Mouse (Mus musculus) natural killer cell, adult 2 months (primary cell): ENCODE measurements around the gene Shox2.

ENCODE experiments used
- DNase-seq, 2 experiments: peaks; one replicate each; pipeline ENCODE4 v3.0.0; 2022; ENCODE audit warnings: low spot score in 2 of 2

Gene Shox2

DNA sequence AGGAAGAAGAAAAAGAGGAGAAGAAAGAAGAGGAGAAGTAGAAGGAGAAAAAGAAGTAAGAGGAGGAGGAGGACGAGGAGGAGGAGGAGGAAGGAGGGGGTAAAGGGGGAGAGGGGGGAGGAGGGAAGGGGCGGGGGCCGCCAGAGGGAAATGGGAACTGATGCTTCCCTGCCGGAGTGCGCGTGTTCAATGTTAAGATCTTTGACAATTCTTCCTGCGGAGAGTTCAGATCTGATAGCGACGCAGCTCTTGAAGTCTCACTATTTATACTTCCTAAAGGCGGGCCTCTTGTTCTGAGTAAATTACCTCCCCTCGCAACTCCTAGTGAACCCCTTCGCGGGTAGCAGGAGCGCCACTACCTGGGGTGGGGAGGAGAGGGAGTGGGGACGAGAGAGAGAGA, at the start of gene Shox2:
Gene Shox2 (minus strand): TSS at position 66 of the 400 bp plus-strand sequence.
- DNase-seq, result no peak

DNA sequence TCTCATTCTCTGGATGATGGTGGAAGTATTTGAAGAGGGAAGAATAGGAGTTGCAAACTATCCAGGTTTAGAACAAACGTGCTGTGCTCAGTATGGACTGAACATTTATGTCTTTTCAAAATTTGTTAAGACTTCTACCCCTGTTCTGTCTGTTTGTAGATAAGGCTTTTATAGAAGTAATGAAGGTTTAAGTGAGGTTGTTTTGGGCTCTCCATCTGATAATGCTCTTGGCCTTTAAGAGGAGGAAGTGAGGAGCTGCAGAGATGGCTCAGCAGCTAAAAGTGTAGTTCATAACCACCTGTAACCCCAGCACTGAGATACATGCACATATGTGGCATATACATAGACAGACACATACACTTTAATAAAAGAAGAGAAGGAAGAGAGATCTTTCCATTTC, 15.2 kb upstream of the Shox2 start:
- DNase-seq, result no peak

DNA sequence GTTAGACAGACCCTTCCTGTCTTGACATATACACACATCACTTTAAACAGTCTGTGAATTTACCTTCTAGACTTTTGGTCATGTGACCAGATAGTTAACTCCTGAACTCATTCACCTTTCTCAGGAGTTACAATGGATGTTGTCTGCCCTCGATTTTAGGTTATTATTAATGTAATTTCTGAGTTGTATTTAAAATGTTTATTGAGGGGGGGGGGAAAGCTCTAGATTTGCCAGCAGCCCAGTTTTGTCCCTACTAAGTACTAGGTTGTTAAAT, 4.7 kb upstream of the Shox2 start:
- DNase-seq, result no peak

GRCm38 (mm10) chr3:66985539-66986286, 4.1 kb upstream of the Shox2 start:
- DNase-seq, result peak; percentile 63 to 65

DNA sequence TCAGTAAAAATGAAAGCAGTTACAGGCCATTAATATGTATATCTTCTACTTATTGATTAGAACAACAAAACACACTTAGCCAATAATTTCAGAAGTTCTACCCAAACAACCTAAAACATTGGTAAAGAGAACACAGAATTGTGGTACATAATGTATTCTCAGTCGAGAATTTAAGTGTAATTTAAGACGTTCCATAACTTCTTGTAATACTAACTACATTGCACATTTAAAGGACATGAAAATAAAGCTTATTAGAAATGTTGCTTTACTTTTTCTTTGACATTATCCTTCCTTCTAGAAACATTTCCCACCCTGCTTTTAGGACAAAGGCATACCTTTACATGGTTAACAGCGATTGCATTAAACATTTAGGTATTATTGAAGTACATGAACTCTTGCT, 1.9 kb upstream of the Shox2 start:
- DNase-seq, result no peak

GRCm38 (mm10) chr3:66982181-66982911, 775 bp upstream of the Shox2 start:
- DNase-seq, result peak in 1 of 2 experiments; percentile 53

GRCm38 (mm10) chr3:66981101-66981661, 390 bp downstream of the Shox2 start, which contains the start of gene Rsrc1:
TSS of gene Rsrc1 (plus strand) at chr3:66981390.
- DNase-seq, result no peak

GRCm38 (mm10) chr3:66980111-66980975, 1.2 kb downstream of the Shox2 start:
- DNase-seq, result no peak

GRCm38 (mm10) chr3:66979491-66979890, 2.1 kb downstream of the Shox2 start:
- no peak for DNase-seq

DNA sequence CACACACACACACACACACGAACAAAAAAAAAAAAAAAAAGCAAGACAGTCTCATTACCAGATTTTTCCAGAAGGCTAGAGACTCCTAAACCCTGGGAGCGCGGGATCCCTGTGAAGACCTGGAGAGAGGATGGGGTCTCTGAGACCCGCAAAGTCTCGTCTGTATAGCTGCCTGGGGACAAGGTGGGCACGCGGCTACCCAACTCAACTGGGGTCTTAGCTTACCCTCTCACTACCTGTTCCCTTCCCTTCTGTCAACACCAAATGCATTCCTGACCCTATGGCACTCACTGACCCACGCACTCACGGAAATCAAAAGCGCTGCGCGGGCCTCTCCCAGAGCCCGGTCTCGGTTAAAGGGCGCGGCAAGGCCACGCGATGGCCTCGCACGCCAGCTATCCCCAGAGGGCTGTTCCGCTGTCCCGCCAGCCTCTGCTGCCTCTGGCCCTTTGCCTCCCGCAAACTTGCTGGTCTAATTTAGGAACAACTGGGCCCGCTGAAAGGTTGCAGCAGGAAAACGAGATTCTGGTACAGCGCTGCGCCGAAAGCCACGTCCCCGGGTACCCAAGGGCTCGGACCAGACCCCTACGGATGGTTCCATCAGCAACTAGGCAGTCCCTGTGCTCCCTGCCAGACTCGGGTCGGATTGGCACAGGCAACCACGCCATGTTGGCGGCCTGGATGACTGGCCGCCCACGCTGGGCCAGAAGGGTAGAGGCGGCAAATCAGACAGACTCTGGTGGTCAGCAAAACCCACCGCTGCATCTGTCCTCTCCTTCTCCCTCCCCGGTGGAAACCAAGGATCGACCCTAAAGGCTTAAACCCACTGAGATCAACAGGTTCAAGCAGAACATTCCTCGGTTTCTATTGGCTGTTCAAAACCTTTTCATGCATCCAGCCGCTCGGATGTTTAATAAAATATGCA, 2.9 kb downstream of the Shox2 start:
- DNase-seq, result no peak

DNA sequence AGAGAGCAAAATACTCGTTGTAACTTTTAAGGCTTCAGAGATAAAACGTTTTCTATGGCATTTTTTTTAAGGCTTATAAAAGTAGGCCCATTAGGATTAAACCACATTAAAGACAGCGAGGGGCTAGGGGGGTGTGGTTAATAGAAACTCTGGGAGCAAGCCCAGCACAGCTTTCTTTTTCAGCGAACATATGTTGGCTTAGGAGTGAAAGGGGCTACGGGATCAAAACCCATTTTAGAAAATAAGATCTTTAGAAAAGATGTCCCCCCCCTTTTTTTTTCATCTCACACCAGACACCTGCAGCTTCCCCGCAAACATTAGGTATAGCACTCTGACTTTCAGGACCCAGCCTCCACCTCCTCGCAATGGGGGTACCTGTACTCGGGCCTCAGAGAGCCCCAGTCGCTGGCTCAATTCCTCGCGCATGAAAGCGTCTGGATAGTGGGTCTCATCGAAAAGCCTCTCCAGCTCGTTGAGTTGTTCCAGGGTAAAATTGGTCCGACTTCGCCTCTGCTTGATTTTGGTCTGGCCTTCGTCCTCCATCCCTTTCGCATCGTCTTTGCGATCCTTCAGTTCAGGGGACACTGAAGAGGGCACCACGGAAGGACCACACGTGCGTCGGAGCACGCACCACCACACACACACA, 3.6 kb downstream of the Shox2 start:
- DNase-seq, result no peak

DNA sequence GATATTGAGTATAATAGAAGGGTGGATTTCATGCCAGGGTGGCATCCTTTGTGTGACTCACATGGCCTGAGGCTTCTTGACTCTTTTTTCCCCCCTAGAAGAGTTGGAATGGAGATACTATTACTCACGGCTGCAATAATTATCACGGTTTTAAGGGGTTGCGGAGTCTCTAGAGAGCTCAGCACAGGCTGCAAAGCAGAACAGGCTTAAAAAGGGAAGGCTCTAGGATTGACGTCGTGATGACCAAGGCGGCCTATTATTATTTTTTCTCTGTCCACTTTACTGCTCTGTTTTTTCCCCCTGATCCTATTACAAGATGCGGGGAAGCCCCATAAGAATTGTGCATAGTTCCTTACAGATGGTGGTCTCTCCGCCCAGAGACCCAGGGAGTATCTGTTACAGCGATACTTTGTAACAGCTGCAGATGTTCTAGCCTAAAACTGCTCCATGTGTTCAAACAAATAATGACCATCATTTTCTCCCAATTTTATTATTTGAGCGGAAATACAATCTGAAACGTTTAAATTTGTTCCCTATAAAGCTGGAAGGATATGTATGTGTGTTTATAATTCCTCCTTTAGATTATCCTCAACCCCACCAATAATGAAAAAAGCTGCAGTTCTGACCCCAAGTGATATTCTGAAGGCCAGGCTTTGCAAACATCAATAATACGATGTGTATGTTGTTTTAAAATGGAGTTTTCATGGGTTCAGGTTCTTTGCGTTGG, 4.5 kb downstream of the Shox2 start:
- no peak for DNase-seq

GRCm38 (mm10) chr3:66974501-66974900, 7.1 kb downstream of the Shox2 start:
- no peak for DNase-seq

DNA sequence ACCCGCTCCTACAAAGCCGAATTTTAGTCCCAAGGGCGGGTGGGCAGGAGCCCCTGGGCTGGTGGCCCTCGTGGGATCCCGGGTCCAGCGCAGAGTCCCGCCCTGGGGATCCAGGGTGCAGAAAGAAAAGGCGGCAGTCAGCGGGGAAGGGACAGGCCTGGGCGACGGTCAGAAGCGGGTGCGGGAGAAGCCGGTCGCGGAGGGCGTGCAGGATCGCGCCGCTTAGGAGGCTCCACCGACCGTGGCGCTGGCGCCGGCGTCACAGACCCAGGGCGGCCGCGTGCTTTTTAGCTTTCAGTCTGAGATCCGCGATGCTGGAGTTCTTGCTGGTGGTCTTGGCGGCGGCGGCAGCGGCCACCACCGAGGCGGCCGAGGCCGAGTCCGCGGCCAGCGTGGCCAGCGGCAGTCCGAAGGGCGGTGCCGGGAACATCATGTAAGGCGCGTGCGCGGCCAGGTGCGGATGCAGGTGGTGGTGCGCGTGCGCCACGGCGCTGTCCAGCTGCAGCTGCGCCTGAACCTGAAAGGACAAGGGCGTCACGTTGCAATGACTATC, 8.1 kb downstream of the Shox2 start:
- peak in 1 of 2 experiments; percentile 55 for DNase-seq

DNA sequence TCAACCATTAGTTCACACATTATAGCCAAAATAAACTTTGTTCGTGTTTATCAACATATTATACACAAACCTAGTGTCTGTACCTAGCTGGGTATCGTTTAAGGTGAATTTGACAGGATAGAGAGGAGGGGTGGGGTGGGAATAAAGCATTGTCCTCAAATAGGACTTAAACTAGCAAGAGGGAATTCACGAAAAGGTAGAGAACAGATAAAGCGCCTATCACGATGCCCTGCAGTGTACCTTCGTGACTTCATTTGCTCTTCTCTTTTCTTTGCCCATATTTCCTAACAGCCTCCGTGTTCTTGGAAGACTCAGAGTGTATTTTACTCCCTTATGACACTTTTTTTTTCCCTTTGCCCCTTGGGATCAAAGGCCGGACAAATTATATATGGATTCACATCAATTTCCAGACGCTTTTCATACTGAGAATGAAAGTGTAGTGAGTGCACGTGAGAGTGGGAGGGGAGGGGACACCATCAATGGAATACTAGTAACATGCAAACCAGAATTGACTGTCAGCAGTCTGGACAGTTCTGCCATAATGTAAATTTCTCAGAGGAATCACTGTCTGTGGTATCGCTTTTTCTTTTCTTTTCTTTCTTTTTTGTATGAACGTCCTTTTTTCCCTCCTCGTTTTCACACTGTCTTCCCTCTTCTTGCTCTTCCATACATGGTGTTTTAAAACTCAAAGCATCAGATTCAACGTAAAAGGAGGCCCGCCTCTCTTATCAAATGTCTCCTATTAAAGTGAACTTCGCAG, 9.2 kb downstream of the Shox2 start:
- no peak for DNase-seq

DNA sequence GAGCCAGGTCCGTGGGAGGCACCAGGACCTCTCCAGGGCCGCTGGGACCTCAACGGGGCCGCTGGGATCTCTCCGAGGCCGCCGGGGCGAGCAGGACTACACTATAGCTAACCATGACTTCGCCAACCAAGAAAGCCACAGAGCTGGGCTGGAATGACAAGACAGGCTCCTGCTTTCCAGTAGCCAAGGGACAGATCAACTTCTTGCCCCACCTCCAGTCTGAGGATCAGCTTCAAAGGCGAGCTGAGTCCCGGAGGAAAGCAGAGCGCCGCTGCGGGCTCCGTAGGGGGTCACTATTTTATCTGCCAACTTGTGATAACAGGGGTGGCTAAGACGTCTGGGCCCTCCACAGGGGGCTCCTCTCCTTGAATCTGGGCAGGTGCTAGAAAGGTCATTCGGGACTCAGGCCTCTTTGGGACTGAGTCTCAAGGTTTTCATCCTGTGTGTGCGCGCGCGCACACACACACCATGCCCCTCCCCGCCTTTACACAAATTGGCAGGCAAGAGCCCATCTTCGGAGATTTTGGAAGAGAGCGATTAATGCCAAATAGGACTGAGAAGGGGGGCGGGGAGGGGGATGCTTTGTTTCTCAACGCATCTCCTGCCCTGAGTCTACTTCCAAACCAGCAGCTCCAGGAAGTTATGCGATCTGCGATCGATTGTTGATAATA, 10.8 kb downstream of the Shox2 start:
- no peak for DNase-seq

DNA sequence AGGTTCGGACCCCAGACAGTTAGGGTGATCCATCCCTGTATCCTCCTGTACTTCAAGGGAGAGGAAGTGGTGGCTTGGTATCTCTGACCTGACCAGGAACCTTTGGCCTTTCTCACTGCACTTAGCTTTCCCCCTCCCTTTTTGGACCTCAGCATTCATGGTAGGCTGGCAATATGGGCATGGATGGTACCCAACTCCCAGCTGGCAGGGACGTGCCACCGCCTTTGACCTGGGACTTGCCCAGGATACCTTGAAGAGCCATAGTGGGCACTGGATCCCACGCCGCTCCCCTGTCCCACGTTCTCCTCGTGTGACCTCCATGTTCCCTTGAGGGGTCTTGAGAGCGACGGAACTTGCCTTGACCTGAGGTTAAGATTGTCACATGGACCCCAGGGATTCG, 11.3 kb downstream of the Shox2 start:
- DNase-seq, result no peak

GRCm38 (mm10) chr3:66967508-66967907, 14.1 kb downstream of the Shox2 start:
- no peak for DNase-seq
